Mouse (Mus musculus): Measurements from ENCODE around the gene Rmnd5a.

DNA sequence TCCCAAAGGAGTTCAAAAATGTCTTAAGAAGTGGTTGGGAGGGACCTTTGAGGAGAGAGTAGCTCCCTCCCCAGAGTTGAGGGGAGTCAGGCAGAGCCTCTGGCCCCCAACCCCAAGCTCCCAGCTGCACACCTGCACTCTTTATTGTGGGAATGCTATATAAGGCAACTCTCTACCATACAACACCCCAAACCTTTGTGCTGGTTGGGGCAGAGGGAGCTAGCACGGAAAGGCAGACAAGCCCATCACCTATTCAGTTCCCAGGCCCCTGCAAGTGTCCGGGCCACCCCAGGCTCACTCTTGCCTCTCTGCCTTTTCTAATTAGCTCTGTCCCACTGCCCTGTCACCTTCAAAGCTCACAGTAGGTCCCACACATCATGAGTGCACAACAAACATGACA is 86.7 kb downstream of the Rmnd5a start:
- TF ChIP-seq MAFK (IDR thresholded peaks at IDR 0.05; ENCODE audit: insufficient read depth, low read depth, low read length) (no peak), ZNF384 (IDR thresholded peaks at IDR 0.05; ENCODE audit: low read depth, low read length) (no peak)
